Mouse (Mus musculus): ENCODE measurements at regions not wholly inside any gene's neighbourhood (a gene's known extent, or its start where the extent isn't known, plus 50 kb on each side); places are given as distances from the start of the nearest gene placed in this dataset.
A peak's percentile ranks its signal among the peaks of the same experiment; 100 is the strongest.

- 95% methylated on average over 10 of the region's 10 CpGs for WGBS
- H3K27me3 ChIP-seq (ENCODE audit: control insufficient read depth, insufficient read depth, low read length): no peaks in the 10 kb centered on the region
- H3K36me3 ChIP-seq (ENCODE audit: control insufficient read depth, insufficient read depth, low read length): no peaks in the 10 kb centered on the region
- no peak overlapping the region for H3K4me3 ChIP-seq (ENCODE audit: low read depth, low read length)
- H3K9me3 ChIP-seq (ENCODE audit: control insufficient read depth, low read length): no peaks in the 10 kb centered on the region
- H3K4me1 ChIP-seq (ENCODE audit: control insufficient read depth, insufficient read depth, low read length): no peaks in the 10 kb centered on the region
- ATAC-seq (ENCODE audit: insufficient number of reproducible peaks, low FRiP score, low TSS enrichment, low read depth) (no peak), DNase-seq (ENCODE audit: low spot score) (no peak)
- no peak overlapping the region for H3K9ac ChIP-seq (ENCODE audit: low read length)
- no peak overlapping the region for H3K4me2 ChIP-seq (ENCODE audit: low read depth, severe bottlenecking)
- H3K27ac ChIP-seq (replicated peaks; ENCODE audit: low read depth, low read length): no peak overlapping the region
Measured at GRCm38 (mm10) chr4:31627777-31628176, 336.1 kb upstream of the Map3k7 start.

- H3K27ac ChIP-seq (replicated peaks; ENCODE audit: low read depth, low read length): no peak overlapping the region
- ATAC-seq (ENCODE audit: insufficient number of reproducible peaks, low FRiP score, low TSS enrichment, low read depth) (no peak), DNase-seq (ENCODE audit: low spot score) (no peak)
- H3K4me3 ChIP-seq (ENCODE audit: low read depth, low read length): no peak overlapping the region
- H3K4me1 ChIP-seq (ENCODE audit: control insufficient read depth, insufficient read depth, low read length): 0 out of 2 replicates have a peak, but pooled peaks cover 2% of the 10 kb centered on the region
- no peak overlapping the region for H3K9ac ChIP-seq (ENCODE audit: low read length)
- H3K27me3 ChIP-seq (ENCODE audit: control insufficient read depth, insufficient read depth, low read length): no peaks in the 10 kb centered on the region
- WGBS: 88% methylated on average over 6 of the region's 6 CpGs
- H3K36me3 ChIP-seq (ENCODE audit: control insufficient read depth, insufficient read depth, low read length): no peaks in the 10 kb centered on the region
- no peak overlapping the region for H3K4me2 ChIP-seq (ENCODE audit: low read depth, severe bottlenecking)
- no peaks in the 10 kb centered on the region for H3K9me3 ChIP-seq (ENCODE audit: control insufficient read depth, low read length)
Measured at GRCm38 (mm10) chr4:31638564-31638963, 325.3 kb upstream of the Map3k7 start.

GRCm38 (mm10) chr4:31642161-31642560 is 321.7 kb upstream of the Map3k7 start:
- DNase-seq (ENCODE audit: low spot score): peak; percentile 73
- peak; percentile 88; the same call in 1 of the 2 replicates for ATAC-seq (ENCODE audit: insufficient number of reproducible peaks, low FRiP score, low TSS enrichment, low read depth)
- H3K9me3 ChIP-seq (ENCODE audit: control insufficient read depth, low read length): no peaks in the 10 kb centered on the region
- H3K9ac ChIP-seq (ENCODE audit: low read length): no peak overlapping the region
- H3K27me3 ChIP-seq (ENCODE audit: control insufficient read depth, insufficient read depth, low read length): no peaks in the 10 kb centered on the region
- no peak overlapping the region for H3K4me2 ChIP-seq (ENCODE audit: low read depth, severe bottlenecking)
- no peaks in the 10 kb centered on the region for H3K36me3 ChIP-seq (ENCODE audit: control insufficient read depth, insufficient read depth, low read length)
- 0 out of 2 replicates have a peak, but pooled peaks cover 2% of the 10 kb centered on the region for H3K4me1 ChIP-seq (ENCODE audit: control insufficient read depth, insufficient read depth, low read length)
- 42% methylated on average over 9 of the region's 9 CpGs for WGBS
- no peak overlapping the region for H3K4me3 ChIP-seq (ENCODE audit: low read depth, low read length)
- H3K27ac ChIP-seq (replicated peaks; ENCODE audit: low read depth, low read length): no peak overlapping the region

- WGBS: 62% methylated on average over 10 of the region's 10 CpGs
- H3K27ac ChIP-seq (replicated peaks; ENCODE audit: low read depth, low read length): no peak overlapping the region
- no peaks in the 10 kb centered on the region for H3K9me3 ChIP-seq (ENCODE audit: control insufficient read depth, low read length)
- H3K9ac ChIP-seq (ENCODE audit: low read length): no peak overlapping the region
- ATAC-seq (ENCODE audit: insufficient number of reproducible peaks, low FRiP score, low TSS enrichment, low read depth): 0 out of 2 replicates have a peak, but pooled peaks have one; percentile 44
- no peak overlapping the region for H3K4me3 ChIP-seq (ENCODE audit: low read depth, low read length)
- no peaks in the 10 kb centered on the region for H3K27me3 ChIP-seq (ENCODE audit: control insufficient read depth, insufficient read depth, low read length)
- DNase-seq (ENCODE audit: low spot score): no peak
- H3K36me3 ChIP-seq (ENCODE audit: control insufficient read depth, insufficient read depth, low read length): no peaks in the 10 kb centered on the region
- H3K4me1 ChIP-seq (ENCODE audit: control insufficient read depth, insufficient read depth, low read length): 0 out of 2 replicates have a peak, but pooled peaks cover 2% of the 10 kb centered on the region
- H3K4me2 ChIP-seq (ENCODE audit: low read depth, severe bottlenecking): no peak overlapping the region
Measured at GRCm38 (mm10) chr4:31642593-31643290, 321.2 kb upstream of the Map3k7 start.

- Histone ChIP-seq H3K4me2 (ENCODE audit: low read depth, severe bottlenecking) (no peak overlapping the region), H3K9me3 (ENCODE audit: control insufficient read depth, low read length) (no peaks in the 10 kb centered on the region), H3K27ac (replicated peaks; ENCODE audit: low read depth, low read length) (no peak overlapping the region), H3K27me3 (ENCODE audit: control insufficient read depth, insufficient read depth, low read length) (no peaks in the 10 kb centered on the region), H3K4me3 (ENCODE audit: low read depth, low read length) (no peak overlapping the region), H3K36me3 (ENCODE audit: control insufficient read depth, insufficient read depth, low read length) (no peaks in the 10 kb centered on the region), H3K4me1 (ENCODE audit: control insufficient read depth, insufficient read depth, low read length) (no peaks in the 10 kb centered on the region), H3K9ac (ENCODE audit: low read length) (no peak overlapping the region)
- ATAC-seq (ENCODE audit: insufficient number of reproducible peaks, low FRiP score, low TSS enrichment, low read depth) (no peak), DNase-seq (ENCODE audit: low spot score) (no peak)
- 92% methylated on average over 8 of the region's 8 CpGs for WGBS
Measured at GRCm38 (mm10) chr4:31648631-31649368, 315.1 kb upstream of the Map3k7 start.

GRCm38 (mm10) chr4:31655364-31656106 is 308.4 kb upstream of the Map3k7 start:
- 71% methylated on average over 11 of the region's 11 CpGs for WGBS
- Histone ChIP-seq H3K36me3 (ENCODE audit: control insufficient read depth, insufficient read depth, low read length) (no peaks in the 10 kb centered on the region), H3K27me3 (ENCODE audit: control insufficient read depth, insufficient read depth, low read length) (no peaks in the 10 kb centered on the region), H3K4me3 (ENCODE audit: low read depth, low read length) (no peak overlapping the region), H3K4me1 (ENCODE audit: control insufficient read depth, insufficient read depth, low read length) (no peaks in the 10 kb centered on the region), H3K9me3 (ENCODE audit: control insufficient read depth, low read length) (no peaks in the 10 kb centered on the region), H3K9ac (ENCODE audit: low read length) (no peak overlapping the region), H3K4me2 (ENCODE audit: low read depth, severe bottlenecking) (no peak overlapping the region), H3K27ac (replicated peaks; ENCODE audit: low read depth, low read length) (no peak overlapping the region)
- ATAC-seq (ENCODE audit: insufficient number of reproducible peaks, low FRiP score, low TSS enrichment, low read depth): no peak
- DNase-seq (ENCODE audit: low spot score): no peak

- no peak overlapping the region for H3K9ac ChIP-seq (ENCODE audit: low read length)
- no peak overlapping the region for H3K27ac ChIP-seq (replicated peaks; ENCODE audit: low read depth, low read length)
- H3K4me2 ChIP-seq (ENCODE audit: low read depth, severe bottlenecking): no peak overlapping the region
- H3K4me3 ChIP-seq (ENCODE audit: low read depth, low read length): no peak overlapping the region
- ATAC-seq (ENCODE audit: insufficient number of reproducible peaks, low FRiP score, low TSS enrichment, low read depth) (no peak), DNase-seq (ENCODE audit: low spot score) (no peak)
- 92% methylated on average over 8 of the region's 8 CpGs for WGBS
- H3K4me1 ChIP-seq (ENCODE audit: control insufficient read depth, insufficient read depth, low read length): 0 out of 2 replicates have a peak, but pooled peaks cover 3% of the 10 kb centered on the region
- H3K36me3 ChIP-seq (ENCODE audit: control insufficient read depth, insufficient read depth, low read length): no peaks in the 10 kb centered on the region
- no peaks in the 10 kb centered on the region for H3K9me3 ChIP-seq (ENCODE audit: control insufficient read depth, low read length)
- H3K27me3 ChIP-seq (ENCODE audit: control insufficient read depth, insufficient read depth, low read length): no peaks in the 10 kb centered on the region
Measured at GRCm38 (mm10) chr4:31656111-31656510, 307.8 kb upstream of the Map3k7 start.

GRCm38 (mm10) chr4:31658820-31659219 is 305.1 kb upstream of the Map3k7 start:
- H3K9ac ChIP-seq (ENCODE audit: low read length): no peak overlapping the region
- H3K27me3 ChIP-seq (ENCODE audit: control insufficient read depth, insufficient read depth, low read length): no peaks in the 10 kb centered on the region
- H3K27ac ChIP-seq (replicated peaks; ENCODE audit: low read depth, low read length): no peak overlapping the region
- H3K4me3 ChIP-seq (ENCODE audit: low read depth, low read length): no peak overlapping the region
- no peak overlapping the region for H3K4me2 ChIP-seq (ENCODE audit: low read depth, severe bottlenecking)
- DNase-seq (ENCODE audit: low spot score): no peak
- no peaks in the 10 kb centered on the region for H3K9me3 ChIP-seq (ENCODE audit: control insufficient read depth, low read length)
- no peaks in the 10 kb centered on the region for H3K36me3 ChIP-seq (ENCODE audit: control insufficient read depth, insufficient read depth, low read length)
- no peak for ATAC-seq (ENCODE audit: insufficient number of reproducible peaks, low FRiP score, low TSS enrichment, low read depth)
- H3K4me1 ChIP-seq (ENCODE audit: control insufficient read depth, insufficient read depth, low read length): 0 out of 2 replicates have a peak, but pooled peaks cover 7% of the 10 kb centered on the region
- WGBS: 56% methylated on average over 5 of the region's 5 CpGs

Measured in limb, embryonic 11.5 days (tissue).